Mouse (Mus musculus) cerebellum, postnatal 4 days (tissue): ENCODE measurements around the gene Odf3.

Experiments used
- DNase-seq, 2 experiments: peaks; one replicate each; pipeline ENCODE4 v3.0.0; 2022; ENCODE audit warnings: low spot score in 2 of 2, mixed read lengths in 1 of 2

Gene Odf3

GRCm38 (mm10) chr7:140847755-140848580, at the start of gene Odf3:
Gene Odf3 (plus strand): TSS chr7:140847805.
- peak; percentile 24 to 26 for DNase-seq

GRCm38 (mm10) chr7:140798212-140798611, 49.4 kb upstream of the Odf3 start:
- no peak for DNase-seq

- DNase-seq = no peak
Measured at GRCm38 (mm10) chr7:140802629-140803028, 45.0 kb upstream of the Odf3 start.

- peak in 1 of 2 experiments; percentile 22 for DNase-seq
Measured at GRCm38 (mm10) chr7:140805704-140806103, 41.9 kb upstream of the Odf3 start.

- DNase-seq = no peak
Measured at GRCm38 (mm10) chr7:140810496-140810895, 37.1 kb upstream of the Odf3 start.

- DNase-seq = no peak
Measured at GRCm38 (mm10) chr7:140811714-140812113, 35.9 kb upstream of the Odf3 start.

- DNase-seq = no peak
Measured at GRCm38 (mm10) chr7:140812850-140813249, 34.8 kb upstream of the Odf3 start.

GRCm38 (mm10) chr7:140820173-140820572, 27.4 kb upstream of the Odf3 start:
- no peak for DNase-seq

GRCm38 (mm10) chr7:140821305-140821652, 26.3 kb upstream of the Odf3 start:
- no peak for DNase-seq

- peak; percentile 52 to 69 for DNase-seq
Measured at GRCm38 (mm10) chr7:140821653-140822329, 25.8 kb upstream of the Odf3 start, which contains the start of gene Zfp941. Gene Zfp941 (minus strand): TSS chr7:140822178.

- DNase-seq = no peak
Measured at GRCm38 (mm10) chr7:140822731-140823130, 24.9 kb upstream of the Odf3 start.

- DNase-seq = peak in 1 of 2 experiments; percentile 21
Measured at GRCm38 (mm10) chr7:140828171-140828881, 19.3 kb upstream of the Odf3 start.

GRCm38 (mm10) chr7:140831447-140831846, 16.2 kb upstream of the Odf3 start:
- DNase-seq = no peak

- no peak for DNase-seq
Measured at GRCm38 (mm10) chr7:140833341-140833740, 14.3 kb upstream of the Odf3 start.

GRCm38 (mm10) chr7:140834968-140835757, 12.4 kb upstream of the Odf3 start, which contains the start of gene Urah:
Gene Urah (plus strand): TSS chr7:140835018.
- DNase-seq = no peak

GRCm38 (mm10) chr7:140835758-140836087, 11.9 kb upstream of the Odf3 start:
- no peak for DNase-seq

- no peak for DNase-seq
Measured at GRCm38 (mm10) chr7:140836243-140837115, 11.1 kb upstream of the Odf3 start.

- no peak for DNase-seq
Measured at GRCm38 (mm10) chr7:140839556-140839955, 8.0 kb upstream of the Odf3 start.

GRCm38 (mm10) chr7:140840750-140841735, 6.6 kb upstream of the Odf3 start:
- DNase-seq = no peak
